9 mouse cellular contexts compared by ENCODE assay signal in genomic region chr2:68221226-68221625, GRCm38 (mm10).
DNase-seq lines count a peak whose midpoint lies in the region; ATAC-seq lines count a peak whose summit lies in the region.
"Had no signal": no experiment of that assay in that cellular context is flagged by ENCODE, and none has a peak within 500 bp of the region (broad histone marks: within the 10 kb centered on the region; RNA-seq: fewer than 3 reads in every experiment).

No protein-coding gene starts in this region.

- peak; percentile 57 for ATAC-seq in kidney, embryonic 16.5 days (ENCODE audit: low FRiP score, low TSS enrichment)
- ATAC-seq in megakaryocyte, adult 5-6 weeks (ENCODE audit: poor library complexity, severe bottlenecking): 0 out of 2 replicates have a peak, but pooled peaks have one; percentile 43
- no peak for ATAC-seq in erythroid progenitor cell, adult 5-6 weeks (replicated peaks; ENCODE audit: low FRiP score, poor library complexity, severe bottlenecking)
- ATAC-seq in intestine, embryonic 15.5 days: no peak

- H3K4me3 ChIP-seq in kidney, embryonic 16.5 days (ENCODE audit: low read length): no peak overlapping the region
- no peak overlapping the region for H3K4me3 ChIP-seq in intestine, embryonic 15.5 days (replicated peaks)

- no peak overlapping the region for H3K4me2 ChIP-seq in kidney, embryonic 16.5 days (replicated peaks; ENCODE audit: low read depth, low read length)
- no peak overlapping the region for H3K4me2 ChIP-seq in intestine, embryonic 15.5 days (replicated peaks)

- H3K27me3 ChIP-seq in kidney, embryonic 16.5 days (ENCODE audit: insufficient read depth, low read length): no peaks in the 10 kb centered on the region
- H3K27me3 ChIP-seq in intestine, embryonic 15.5 days (replicated peaks): no peaks in the 10 kb centered on the region

- H3K4me1 ChIP-seq in kidney, embryonic 16.5 days (ENCODE audit: insufficient read depth, low read length): peaks cover 32% of the 10 kb centered on the region
- 0 out of 2 replicates have a peak, but pooled peaks cover 4% of the 10 kb centered on the region for H3K4me1 ChIP-seq in intestine, embryonic 15.5 days (replicated peaks)

- no peaks in the 10 kb centered on the region for H3K9me3 ChIP-seq in kidney, embryonic 16.5 days (ENCODE audit: low read length)
- H3K9me3 ChIP-seq in intestine, embryonic 15.5 days: no peaks in the 10 kb centered on the region

- no peak for DNase-seq in kidney, adult 11 months
- DNase-seq in MN1 (ENCODE audit: low spot score): peak; percentile 11
- peak; percentile 57 for DNase-seq in embryo, embryonic 11 days
- DNase-seq in layer of hippocampus, postnatal 25 days (ENCODE audit: extremely low spot score in 1 of 2, low spot score in 1 of 2): no peak
- DNase-seq: thymus, adult 2 months had no signal

- 64% methylated on average over 4 of the region's 4 CpGs for WGBS in kidney, embryonic 16.5 days
- 69% methylated on average over 4 of the region's 4 CpGs for WGBS in intestine, embryonic 15.5 days

- H3K27ac ChIP-seq in kidney, embryonic 16.5 days (ENCODE audit: low read length): no peak overlapping the region
- H3K27ac ChIP-seq in intestine, embryonic 15.5 days: no peak overlapping the region

- H3K36me3 ChIP-seq in kidney, embryonic 16.5 days (ENCODE audit: insufficient read depth, low read length): peaks cover 3% of the 10 kb centered on the region; the same call in 1 of the 2 replicates
- no peaks in the 10 kb centered on the region for H3K36me3 ChIP-seq in intestine, embryonic 15.5 days

- no peak overlapping the region for H3K9ac ChIP-seq in kidney, embryonic 16.5 days (replicated peaks; ENCODE audit: low read length)
- H3K9ac ChIP-seq in intestine, embryonic 15.5 days: no peak overlapping the region

Comparison
In these comparisons a context has a peak if more than half of its experiments do, and no peak if none do; other contexts are left out.
1. ATAC-seq: peak in kidney, embryonic 16.5 days (single experiment) and megakaryocyte, adult 5-6 weeks (single experiment); none in erythroid progenitor cell, adult 5-6 weeks (single experiment) and intestine, embryonic 15.5 days (single experiment).
2. DNase-seq: peak in MN1 (single experiment) and embryo, embryonic 11 days (single experiment); none in kidney, adult 11 months (single experiment) and layer of hippocampus, postnatal 25 days (0 of 2).